Mouse (Mus musculus) erythroid progenitor cell, adult 5-6 weeks (primary cell): ENCODE results near the gene Tuba1c. TPM values are rescaled to one million over a fixed set of nuclear protein-coding genes. Genes with fewer than 3 reads are reported as not detected.

ENCODE experiments used
- ATAC-seq: replicated peaks from 2 replicates; pipeline ENCODE4 v1.8.0; 2016; ENCODE audit warnings: moderate number of reproducible peaks, mild to moderate bottlenecking, moderate TSS enrichment, inconsistent platforms; ENCODE audit not compliant: poor library complexity, low FRiP score, severe bottlenecking
- total RNA-seq, 2 experiments: library from RNA; stranded (forward) in 1 of 2; stranded (reverse) in 1 of 2; fragments of 150-400 nt in 1 of 2; fragments of 186-747, 209-891 nt in 1 of 2; gene quantifications; 2 replicates each; pipeline versions ENCODE4 v1.2.3 to v1.2.4; 2015 to 2017; ENCODE audit warnings: low replicate concordance in 2 of 2

The Tuba1c gene
- total RNA-seq, 2 experiments from 2014 or later: 271 to 637 TPM

DNA sequence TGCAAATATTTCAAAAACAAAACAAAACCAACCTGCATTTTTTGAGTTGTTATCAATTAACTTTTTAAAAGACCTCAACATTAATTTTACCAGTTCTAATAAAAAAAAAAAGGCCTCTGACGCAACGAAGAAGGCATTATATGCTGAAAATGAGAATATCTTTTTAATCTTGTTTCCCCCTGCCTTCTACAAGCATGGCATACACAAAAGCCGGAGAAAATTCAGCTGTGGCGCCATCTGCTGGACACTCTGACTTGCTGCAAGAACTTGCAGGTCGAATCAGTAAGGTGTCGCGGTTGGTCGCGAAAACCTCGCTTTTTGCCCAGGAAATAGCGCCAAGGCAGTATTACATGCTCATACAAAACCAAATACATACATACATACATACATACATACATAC is 35.8 kb upstream of the Tuba1c start:
- peak; percentile 78 for ATAC-seq

DNA sequence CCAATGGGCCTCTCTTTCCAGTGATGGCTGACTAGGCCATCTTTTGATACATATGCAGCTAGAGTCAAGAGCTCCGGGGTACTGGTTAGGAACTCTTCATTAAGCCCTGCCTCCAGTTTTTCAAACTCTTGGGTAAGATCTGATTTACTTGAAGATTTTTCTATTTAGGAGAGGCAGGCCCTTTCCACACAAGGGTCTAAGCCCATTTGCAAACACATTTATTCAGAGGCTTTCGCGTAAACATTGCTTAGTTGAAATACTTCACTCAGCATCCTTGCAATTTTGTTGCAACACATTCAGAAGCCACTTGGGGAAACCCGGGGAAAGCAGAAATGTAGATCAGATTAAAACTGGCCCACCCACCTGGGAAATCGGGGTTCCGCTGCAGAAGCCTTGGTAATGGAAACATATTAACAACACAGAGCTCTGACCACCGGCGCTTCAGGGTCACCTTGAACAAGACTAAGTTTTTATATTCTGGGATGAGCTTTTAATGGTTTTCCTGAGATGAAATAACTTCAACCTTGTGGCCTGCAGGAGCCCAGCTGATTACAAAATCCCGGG is 34.7 kb upstream of the Tuba1c start:
- ATAC-seq: no peak

DNA sequence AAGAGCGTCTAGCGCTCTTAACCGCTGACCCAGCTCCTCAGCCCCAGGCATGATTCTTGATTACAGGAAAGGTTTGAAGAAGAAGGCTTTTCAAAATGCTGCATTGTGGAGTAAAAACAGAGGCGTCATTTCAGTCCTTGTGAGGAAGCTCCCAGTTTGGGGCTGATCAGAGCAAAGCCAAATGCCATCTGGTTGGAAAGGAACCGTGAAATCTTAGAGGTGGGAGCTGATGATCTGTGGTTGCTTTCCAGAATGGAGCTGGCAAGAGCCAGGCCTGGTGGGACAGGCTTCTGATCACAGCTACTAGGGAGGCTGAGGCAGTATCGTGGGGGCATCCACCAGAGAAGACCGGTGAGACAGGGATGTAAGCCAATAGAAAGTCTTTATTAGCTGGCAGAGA is 32.9 kb upstream of the Tuba1c start:
- ATAC-seq: no peak

GRCm38 (mm10) chr15:98997938-98998774 is 31.5 kb upstream of the Tuba1c start:
- ATAC-seq: no peak

DNA sequence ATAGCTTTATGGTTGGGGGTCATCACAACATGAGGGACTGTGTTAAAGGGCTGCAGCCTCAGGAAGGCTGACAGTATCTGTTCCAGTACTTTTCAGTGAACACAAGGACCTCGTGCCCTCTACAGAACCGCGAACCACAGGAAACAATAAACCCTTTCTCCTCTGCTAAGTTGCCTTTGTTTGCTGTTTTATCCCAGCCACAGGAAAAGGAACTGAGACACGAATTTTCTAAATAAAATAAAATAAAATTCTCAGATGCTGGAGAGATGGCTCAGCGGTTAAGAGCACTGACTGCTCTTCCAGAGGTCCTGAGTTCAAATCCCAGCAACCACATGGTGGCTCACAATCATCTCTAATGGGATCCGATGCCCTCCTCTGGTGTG is 30.9 kb upstream of the Tuba1c start:
- no peak for ATAC-seq

- peak; percentile 64; the same call in 1 of the 2 replicates for ATAC-seq
These were observed 29.0 kb upstream of the Tuba1c start for GRCm38 (mm10) chr15:99000535-99001283.

DNA sequence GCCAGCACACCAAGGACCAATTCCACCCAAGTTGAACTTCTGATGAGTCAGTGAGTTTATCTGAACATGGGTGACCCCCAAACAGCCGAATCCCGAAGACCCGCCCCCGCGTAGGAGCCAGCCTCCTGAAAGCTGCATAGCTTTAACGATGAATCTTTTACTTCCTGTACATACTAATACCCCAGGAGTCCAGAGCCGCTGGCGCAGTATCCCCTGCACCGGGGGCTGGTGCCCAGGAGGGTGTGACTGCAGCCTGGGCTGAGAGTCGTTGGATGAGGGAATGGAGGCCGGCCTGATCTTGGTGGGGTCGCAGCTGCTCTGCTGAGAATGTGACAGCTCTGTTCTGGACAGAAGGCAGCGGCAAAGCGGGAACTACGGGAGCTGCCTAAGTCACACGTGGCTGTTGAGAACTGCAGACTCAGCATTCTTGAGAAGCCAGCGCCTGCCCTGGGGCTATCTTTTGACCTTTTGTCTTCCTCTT is 28.2 kb upstream of the Tuba1c start:
- no peak for ATAC-seq

- no peak for ATAC-seq
These were observed 26.1 kb upstream of the Tuba1c start for GRCm38 (mm10) chr15:99003600-99003999.

GRCm38 (mm10) chr15:99008801-99009241 is 20.9 kb upstream of the Tuba1c start:
- ATAC-seq: no peak

- no peak for ATAC-seq
These were observed 18.8 kb upstream of the Tuba1c start for GRCm38 (mm10) chr15:99010896-99011295.

GRCm38 (mm10) chr15:99011946-99012345 is 17.7 kb upstream of the Tuba1c start:
- no peak for ATAC-seq

- ATAC-seq: no peak
These were observed 15.1 kb upstream of the Tuba1c start for GRCm38 (mm10) chr15:99014496-99015030.

DNA sequence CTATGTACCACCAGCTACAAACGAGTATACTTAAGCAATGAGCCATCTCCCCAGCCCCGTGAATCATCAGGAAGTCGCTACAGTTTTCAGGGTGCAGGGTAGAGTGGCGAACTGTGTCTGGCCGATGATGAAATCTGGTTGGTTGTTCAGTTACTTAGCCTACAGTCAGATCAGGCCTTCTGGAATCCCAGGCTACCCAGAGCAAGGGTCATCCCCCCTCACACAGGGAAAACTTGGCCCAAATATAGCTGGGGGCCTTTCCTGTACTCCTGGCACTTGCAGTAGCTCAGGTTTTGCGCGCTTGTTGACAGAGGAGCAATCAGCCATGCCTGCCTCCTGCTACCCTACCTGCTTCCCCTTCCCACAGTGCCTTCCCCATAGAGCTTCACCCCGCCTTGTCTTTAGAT is 12.3 kb upstream of the Tuba1c start:
- ATAC-seq: no peak

- ATAC-seq: no peak
These were observed 11.7 kb upstream of the Tuba1c start for GRCm38 (mm10) chr15:99017986-99018385.

DNA sequence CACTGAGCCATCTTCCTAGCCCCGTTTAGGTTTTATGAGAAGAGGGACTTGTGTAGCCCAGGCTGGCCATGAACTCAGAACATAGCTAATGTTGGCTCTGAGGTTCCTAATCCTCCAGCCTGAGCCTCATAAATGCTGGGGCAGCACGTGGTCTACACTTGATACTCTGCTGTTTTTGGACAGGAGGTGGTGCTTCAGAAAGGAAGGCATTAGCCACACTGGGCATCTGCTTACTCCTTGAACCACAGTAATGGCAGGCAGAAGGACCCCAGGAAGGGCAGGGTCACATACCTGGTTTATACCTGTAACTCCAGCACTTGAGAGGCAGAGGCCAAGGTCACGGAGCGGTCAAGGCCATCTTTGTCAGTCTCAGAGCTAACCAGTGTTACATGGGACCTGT is 11.1 kb upstream of the Tuba1c start:
- no peak for ATAC-seq

DNA sequence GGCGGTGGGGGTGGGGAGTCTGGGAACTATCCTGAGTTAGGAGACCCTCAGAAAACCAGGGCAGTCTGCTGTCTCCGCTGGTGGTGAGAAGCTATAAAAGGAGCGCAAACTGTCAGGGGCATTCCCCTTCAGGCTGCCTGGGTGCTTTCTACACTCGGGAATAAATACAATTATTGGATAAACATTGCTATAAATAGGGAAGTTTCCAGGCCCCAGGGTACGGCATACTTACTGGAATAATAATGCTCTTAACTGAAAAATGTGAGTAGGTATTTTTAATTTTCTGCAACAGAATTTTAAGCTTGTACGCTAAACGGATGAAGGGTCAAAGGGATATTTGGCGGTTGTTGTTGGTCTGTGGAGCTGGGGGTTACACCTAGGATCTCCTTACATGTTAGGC is 10.3 kb upstream of the Tuba1c start:
- ATAC-seq: no peak

- ATAC-seq: no peak
These were observed 9.5 kb upstream of the Tuba1c start for GRCm38 (mm10) chr15:99020171-99020570.

- no peak for ATAC-seq
These were observed 8.4 kb upstream of the Tuba1c start for GRCm38 (mm10) chr15:99021255-99021654.

GRCm38 (mm10) chr15:99024668-99025314 is 4.9 kb upstream of the Tuba1c start:
- ATAC-seq: 0 out of 2 replicates have a peak, but pooled peaks have one; percentile 44

DNA sequence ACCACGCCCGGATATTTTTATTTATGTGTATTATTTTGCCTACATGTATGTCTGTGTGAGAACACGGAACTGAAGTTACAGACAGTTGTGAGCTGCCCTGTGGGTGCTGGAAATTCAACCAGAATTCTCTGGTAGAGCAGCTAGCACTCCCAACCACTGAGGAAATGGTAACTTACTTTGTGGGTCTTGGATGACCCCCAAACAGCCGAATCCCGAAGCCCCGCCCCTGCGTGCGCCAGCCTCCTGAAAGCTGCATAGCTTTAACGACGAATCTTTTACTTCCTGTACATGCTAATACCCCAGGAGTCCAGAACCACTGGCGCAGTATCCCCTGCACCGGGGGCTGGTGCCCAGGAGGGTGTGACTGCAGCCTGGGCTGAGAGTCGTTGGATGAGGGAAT is 4.3 kb upstream of the Tuba1c start:
- no peak for ATAC-seq
